ENCODE assay signal across 11 mouse cellular contexts in genomic region chr9:29864886-29865285, GRCm38 (mm10).
DNase-seq lines count a peak whose midpoint lies in the region; ATAC-seq and TF ChIP-seq lines count a peak whose summit lies in the region.
"Had no signal": no experiment of that assay in that cellular context is flagged by ENCODE, and none has a peak within 500 bp of the region (broad histone marks: within the 10 kb centered on the region; RNA-seq: fewer than 3 reads in every experiment).

No protein-coding gene starts in this region.

- H3K4me2 ChIP-seq in liver, postnatal 0 days (ENCODE audit: low read depth, low read length) = no peak overlapping the region
- no peak overlapping the region for H3K4me2 ChIP-seq in forebrain, postnatal 0 days (ENCODE audit: low read depth)
- H3K4me2 ChIP-seq in neural tube, embryonic 11.5 days (ENCODE audit: low read depth) = no peak overlapping the region
- H3K4me2 ChIP-seq: embryonic facial prominence, embryonic 15.5 days; stomach, embryonic 15.5 days had no signal

- H3K4me3 ChIP-seq in liver, postnatal 0 days (ENCODE audit: low read depth, low read length) = no peak overlapping the region
- no peak overlapping the region for H3K4me3 ChIP-seq in forebrain, postnatal 0 days (ENCODE audit: low read depth, low read length)
- H3K4me3 ChIP-seq in neural tube, embryonic 11.5 days (ENCODE audit: low read depth, low read length) = no peak overlapping the region
- H3K4me3 ChIP-seq: embryonic facial prominence, embryonic 15.5 days; stomach, embryonic 15.5 days had no signal

- ATAC-seq in liver, postnatal 0 days = no peak
- peak; percentile 69 for ATAC-seq in forebrain, postnatal 0 days
- ATAC-seq in neural tube, embryonic 11.5 days (ENCODE audit: insufficient read depth, low FRiP score, low TSS enrichment) = peak; percentile 79
- ATAC-seq in megakaryocyte progenitor cell, adult 5-6 weeks (replicated peaks; ENCODE audit: poor library complexity) = no peak

- DNase-seq in liver, postnatal 0 days = no peak
- no peak for DNase-seq in liver
- peak; percentile 75 for DNase-seq in cerebellum, adult 9-10 months
- peak; percentile 50 for DNase-seq in forebrain, postnatal 0 days
- peak; percentile 64 for DNase-seq in neural tube, embryonic 11.5 days (ENCODE audit: low spot score)
- DNase-seq in urinary bladder, postnatal 14 days (ENCODE audit: low spot score) = no peak
- DNase-seq in urinary bladder, adult 18-20 months (ENCODE audit: low spot score in 2 of 2) = no peak

- H3K9me3 ChIP-seq in liver, postnatal 0 days (ENCODE audit: low read length) = no peaks in the 10 kb centered on the region
- no peaks in the 10 kb centered on the region for H3K9me3 ChIP-seq in forebrain, postnatal 0 days (ENCODE audit: low read length)
- H3K9me3 ChIP-seq in neural tube, embryonic 11.5 days (ENCODE audit: control insufficient read depth, low read length) = no peaks in the 10 kb centered on the region
- H3K9me3 ChIP-seq: embryonic facial prominence, embryonic 15.5 days; stomach, embryonic 15.5 days had no signal

- H3K36me3 ChIP-seq in liver, postnatal 0 days (replicated peaks; ENCODE audit: insufficient read depth, low read length) = no peaks in the 10 kb centered on the region
- H3K36me3 ChIP-seq in forebrain, postnatal 0 days (ENCODE audit: insufficient read depth) = no peaks in the 10 kb centered on the region
- H3K36me3 ChIP-seq in neural tube, embryonic 11.5 days (ENCODE audit: control insufficient read depth, insufficient read depth, low read length) = no peaks in the 10 kb centered on the region
- H3K36me3 ChIP-seq: embryonic facial prominence, embryonic 15.5 days; stomach, embryonic 15.5 days had no signal

- no peak for TF ChIP-seq EP300 in liver, postnatal 0 days (IDR thresholded peaks at IDR 0.05; ENCODE audit: low read depth)

- 26% methylated on average over 1 of the region's 1 CpGs for WGBS in liver, postnatal 0 days (ENCODE audit: insufficient replicate concordance)
- 0% methylated on average over 1 of the region's 1 CpGs for WGBS in forebrain, postnatal 0 days
- WGBS in neural tube, embryonic 11.5 days = 0% methylated on average over 1 of the region's 1 CpGs

- 0 out of 2 replicates have a peak, but pooled peaks have one; percentile 17 for TF ChIP-seq CTCF in liver, postnatal 0 days (IDR thresholded peaks at IDR 0.05; ENCODE audit: low read depth)
- peak; percentile 51 for TF ChIP-seq CTCF in forebrain, postnatal 0 days (IDR thresholded peaks at IDR 0.05; ENCODE audit: low read depth)

- no peak overlapping the region for H3K9ac ChIP-seq in liver, postnatal 0 days (replicated peaks)
- H3K9ac ChIP-seq in forebrain, postnatal 0 days = no peak overlapping the region
- H3K9ac ChIP-seq in neural tube, embryonic 11.5 days (ENCODE audit: low read length) = no peak overlapping the region
- H3K9ac ChIP-seq: embryonic facial prominence, embryonic 15.5 days; stomach, embryonic 15.5 days had no signal

- no peaks in the 10 kb centered on the region for H3K27me3 ChIP-seq in liver, postnatal 0 days (ENCODE audit: insufficient read depth, low read length)
- no peaks in the 10 kb centered on the region for H3K27me3 ChIP-seq in forebrain, postnatal 0 days (ENCODE audit: insufficient read depth, low read length)
- no peaks in the 10 kb centered on the region for H3K27me3 ChIP-seq in neural tube, embryonic 11.5 days (ENCODE audit: control insufficient read depth, insufficient read depth, low read length)
- H3K27me3 ChIP-seq: embryonic facial prominence, embryonic 15.5 days; stomach, embryonic 15.5 days had no signal

- no peak overlapping the region for H3K27ac ChIP-seq in liver, postnatal 0 days (ENCODE audit: low read depth)
- H3K27ac ChIP-seq in forebrain, postnatal 0 days (ENCODE audit: low read depth, low read length) = no peak overlapping the region
- peak overlapping the region; percentile 42; the same call in 1 of the 2 replicates for H3K27ac ChIP-seq in neural tube, embryonic 11.5 days (ENCODE audit: low read depth, low read length)
- H3K27ac ChIP-seq: embryonic facial prominence, embryonic 15.5 days; macrophage; stomach, embryonic 15.5 days had no signal

- H3K4me1 ChIP-seq in liver, postnatal 0 days (ENCODE audit: insufficient read depth) = no peaks in the 10 kb centered on the region
- H3K4me1 ChIP-seq in forebrain, postnatal 0 days (ENCODE audit: insufficient read depth) = peaks cover 22% of the 10 kb centered on the region
- peaks cover 38% of the 10 kb centered on the region for H3K4me1 ChIP-seq in neural tube, embryonic 11.5 days (ENCODE audit: control insufficient read depth, insufficient read depth, low read length)
- H3K4me1 ChIP-seq: embryonic facial prominence, embryonic 15.5 days; stomach, embryonic 15.5 days had no signal

Comparison
In these comparisons a context has a peak if more than half of its experiments do, and no peak if none do; other contexts are left out.
1. ATAC-seq: peak in forebrain, postnatal 0 days (single experiment) and neural tube, embryonic 11.5 days (single experiment); none in liver, postnatal 0 days (single experiment) and megakaryocyte progenitor cell, adult 5-6 weeks (single experiment).
2. DNase-seq: peak in cerebellum, adult 9-10 months (single experiment), forebrain, postnatal 0 days (single experiment) and neural tube, embryonic 11.5 days (single experiment); none in liver, postnatal 0 days (single experiment), liver (single experiment), urinary bladder, postnatal 14 days (single experiment) and urinary bladder, adult 18-20 months (0 of 2).